In genomic region chr14:20544467-20545411, GRCm38 (mm10) we compare ENCODE assay signal across 8 mouse cellular contexts. TPM values are rescaled to one million over a fixed set of nuclear protein-coding genes. Genes with fewer than 3 reads are reported as not detected.
DNase-seq lines count a peak whose midpoint lies in the region; ATAC-seq and TF ChIP-seq lines count a peak whose summit lies in the region.

No protein-coding gene starts in this region.

- peak overlapping the region; percentile 96; the same call in 1 of the 2 replicates for H3K9ac ChIP-seq in kidney, embryonic 14.5 days (ENCODE audit: low read depth, low read length)

- H3K36me3 ChIP-seq in kidney, embryonic 14.5 days (ENCODE audit: control insufficient read depth, insufficient read depth, low read length): peaks cover 8% of the 10 kb centered on the region; the same call in 1 of the 2 replicates
- peaks cover 37% of the 10 kb centered on the region for H3K36me3 ChIP-seq in hindbrain, embryonic 10.5 days

- H3K4me1 ChIP-seq in kidney, embryonic 14.5 days (ENCODE audit: control insufficient read depth, insufficient read depth, low read length): peaks cover 7% of the 10 kb centered on the region
- H3K4me1 ChIP-seq in bone marrow macrophage, adult 2 months (ENCODE audit: control insufficient read depth, insufficient read depth, low read length): peaks cover 13% of the 10 kb centered on the region
- H3K4me1 ChIP-seq in hindbrain, embryonic 10.5 days (replicated peaks): peaks cover 20% of the 10 kb centered on the region

- no peak for ATAC-seq in kidney, embryonic 14.5 days (ENCODE audit: low FRiP score, low TSS enrichment)
- ATAC-seq in megakaryocyte-erythroid progenitor cell, adult 5-6 weeks (replicated peaks; ENCODE audit: low FRiP score, low TSS enrichment, poor library complexity, severe bottlenecking): peak; percentile 79

- 79% methylated on average over 7 of the region's 7 CpGs for WGBS in kidney, embryonic 14.5 days
- WGBS in hindbrain, embryonic 10.5 days: 87% methylated on average over 7 of the region's 7 CpGs

- no peaks in the 10 kb centered on the region for H3K27me3 ChIP-seq in kidney, embryonic 14.5 days (ENCODE audit: control insufficient read depth, insufficient read depth, low read length)
- no peaks in the 10 kb centered on the region for H3K27me3 ChIP-seq in hindbrain, embryonic 10.5 days (ENCODE audit: insufficient read depth, poor library complexity, severe bottlenecking)

- H3K4me3 ChIP-seq in kidney, embryonic 14.5 days (ENCODE audit: low read length): peak overlapping the region; percentile 93
- H3K4me3 ChIP-seq in bone marrow macrophage, adult 2 months (ENCODE audit: insufficient read depth, low read length): peak overlapping the region; percentile 50
- H3K4me3 ChIP-seq in hindbrain, embryonic 10.5 days: peak overlapping the region; percentile 98

- no peak for TF ChIP-seq POLR2A in bone marrow macrophage, adult 2 months (IDR thresholded peaks at IDR 0.05; ENCODE audit: borderline replicate concordance, low read depth, low read length)

- H3K4me2 ChIP-seq in kidney, embryonic 14.5 days (replicated peaks; ENCODE audit: low read depth, low read length): peak overlapping the region; percentile 47

- no peak overlapping the region for H3K27ac ChIP-seq in kidney, embryonic 14.5 days (ENCODE audit: low read depth, low read length)
- H3K27ac ChIP-seq in bone marrow macrophage, adult 2 months (ENCODE audit: insufficient read depth, low read depth, low read length): 0 out of 2 replicates have a peak overlapping the region, but pooled peaks have one; percentile 2
- no peak overlapping the region for H3K27ac ChIP-seq in hindbrain, embryonic 10.5 days

- no peak for DNase-seq in kidney, postnatal 25 days
- DNase-seq in hindbrain, embryonic 10.5 days (ENCODE audit: low spot score): no peak
- no peak for DNase-seq in layer of hippocampus, adult 8-10 months (ENCODE audit: low spot score in 2 of 2)
- DNase-seq in left cerebral cortex, postnatal 10 days (ENCODE audit: extremely low spot score in 1 of 2, low spot score in 2 of 2): no peak
- no peak for DNase-seq in lung, postnatal 25 days (ENCODE audit: low spot score)

- intact Hi-C loops in left cerebral cortex, postnatal 10 days (cut with DNase I): no loop called here

- no peak for TF ChIP-seq CTCF in bone marrow macrophage, adult 2 months (IDR thresholded peaks at IDR 0.05; ENCODE audit: low read depth, low read length)

- H3K9me3 ChIP-seq in kidney, embryonic 14.5 days (ENCODE audit: control insufficient read depth, low read length): no peaks in the 10 kb centered on the region
- H3K9me3 ChIP-seq in hindbrain, embryonic 10.5 days: no peaks in the 10 kb centered on the region

RNA-seq across cellular contexts. Expression of gene Ppp3cb, which starts 1.6 kb away (rescaled TPM):
- polyA plus RNA-seq in kidney, embryonic 14.5 days (2014; fragmentation: Nextera tagmentation; extraction: Ambion mirVana): 57.3 and 65.0 TPM in 2 replicates
- 52.1 and 56.8 TPM in 2 replicates for polyA plus RNA-seq in bone marrow macrophage, adult 2 months (2012; ENCODE audit: insufficient read depth, insufficient read length, missing spikeins)
- 39.7 and 44.8 TPM in 2 replicates for polyA plus RNA-seq in hindbrain, embryonic 10.5 days (2016; fragmentation: Nextera tagmentation; extraction: Ambion mirVana)
- total RNA-seq in megakaryocyte-erythroid progenitor cell, adult 5-6 weeks (2014; fragmentation: Nextera tagmentation): 114 and 135 TPM in 2 replicates
- 60.1 and 69.9 TPM in 2 replicates for total RNA-seq in megakaryocyte-erythroid progenitor cell, adult 5-6 weeks (2017)
- total RNA-seq in layer of hippocampus, adult 8-10 months (2022): 100 to 1,000 TPM; 256 to 309 (median 290) TPM
- total RNA-seq in left cerebral cortex, postnatal 10 days (2021): 100 to 1,000 TPM; 434 TPM

RNA-seq across cellular contexts. Expression of gene Mss51, which starts 48.0 kb away (rescaled TPM):
- polyA plus RNA-seq in kidney, embryonic 14.5 days (2014; fragmentation: Nextera tagmentation; extraction: Ambion mirVana): 1.0 and 2.0 TPM in 2 replicates
- 1.9 and 2.4 TPM in 2 replicates for polyA plus RNA-seq in bone marrow macrophage, adult 2 months (2012; ENCODE audit: insufficient read depth, insufficient read length, missing spikeins)
- 0.80 and 0.88 TPM in 2 replicates for polyA plus RNA-seq in hindbrain, embryonic 10.5 days (2016; fragmentation: Nextera tagmentation; extraction: Ambion mirVana)
- total RNA-seq in megakaryocyte-erythroid progenitor cell, adult 5-6 weeks (2014; fragmentation: Nextera tagmentation): 1.4 and 5.4 TPM in 2 replicates
- total RNA-seq in megakaryocyte-erythroid progenitor cell, adult 5-6 weeks (2017): 0.80 TPM in 1 of 2 replicates, not detected in the other
- 1 to 10 TPM in 1 of 4 experiments, under 1 TPM in 3; 0.71 to 1.3 (median 0.96) TPM for total RNA-seq in layer of hippocampus, adult 8-10 months (2022)
- total RNA-seq in left cerebral cortex, postnatal 10 days (2021): 1 to 10 TPM in 1 of 2 experiments, under 1 TPM in 1; 0.97 to 1.1 TPM
